Mouse (Mus musculus): ENCODE data around the gene Pdcd2l.
"Not testable (repeated sequence)": the region's sequence is repeated elsewhere in the genome, so short reads cannot be mapped to it uniquely, and the experiment has no call there.

The Pdcd2l gene

DNA sequence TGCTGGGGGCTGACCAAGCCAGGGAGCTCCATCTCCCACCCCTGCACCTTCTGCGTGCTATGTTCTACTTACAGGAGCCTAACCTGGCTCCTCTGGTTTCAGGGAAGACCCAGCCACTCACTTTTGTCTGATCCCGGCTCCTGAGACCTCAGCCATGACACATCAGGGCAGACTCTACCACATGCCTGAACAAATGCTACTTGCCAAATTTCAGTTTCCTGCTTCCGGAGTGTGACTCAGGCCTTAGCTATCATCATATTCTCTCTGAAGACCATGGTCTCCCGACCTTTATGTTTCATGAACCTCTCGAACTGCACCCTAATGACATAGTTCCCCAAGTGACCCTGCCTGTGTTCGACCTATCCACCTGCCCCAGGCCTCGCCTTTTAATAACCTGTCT lies 16.8 kb upstream of the Pdcd2l start:
- DNase-seq (ENCODE audit: low spot score in 2 of 2) = no peak

DNA sequence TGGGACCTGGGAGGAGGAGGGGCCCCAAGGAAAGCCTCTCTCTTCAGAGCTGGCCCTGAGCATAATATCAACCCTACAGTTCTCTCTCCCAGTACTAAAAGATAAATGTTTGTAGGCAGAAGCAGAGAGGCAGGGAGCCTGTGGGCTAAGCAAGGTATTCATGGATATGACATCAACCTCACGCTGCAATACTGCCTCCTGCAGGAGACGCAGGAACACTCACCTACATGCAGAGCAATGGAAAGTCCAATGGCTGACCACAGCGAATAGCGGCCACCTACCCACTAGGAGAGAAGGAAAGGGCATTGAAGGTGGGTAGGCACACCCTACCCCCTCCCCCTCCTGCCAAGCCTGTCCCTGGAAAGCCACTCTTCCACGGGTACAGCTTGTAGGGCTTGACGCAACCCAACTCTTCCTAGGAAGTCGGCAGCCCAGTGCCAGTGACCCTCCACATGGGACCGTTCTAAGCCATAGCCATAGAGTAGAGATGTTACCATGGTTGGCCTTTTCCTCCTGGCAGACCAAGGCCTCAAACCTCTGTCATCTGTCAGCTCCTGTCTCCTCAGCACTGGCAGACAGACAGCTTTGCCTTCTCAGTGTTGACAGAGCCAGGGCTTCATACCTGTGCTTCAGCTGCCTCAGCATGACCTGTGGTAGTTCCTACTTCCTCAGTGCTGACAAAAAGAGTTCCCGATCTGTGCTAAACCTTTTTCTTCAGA lies 11.7 kb upstream of the Pdcd2l start:
- DNase-seq (ENCODE audit: low spot score in 2 of 2) = no peak

DNA sequence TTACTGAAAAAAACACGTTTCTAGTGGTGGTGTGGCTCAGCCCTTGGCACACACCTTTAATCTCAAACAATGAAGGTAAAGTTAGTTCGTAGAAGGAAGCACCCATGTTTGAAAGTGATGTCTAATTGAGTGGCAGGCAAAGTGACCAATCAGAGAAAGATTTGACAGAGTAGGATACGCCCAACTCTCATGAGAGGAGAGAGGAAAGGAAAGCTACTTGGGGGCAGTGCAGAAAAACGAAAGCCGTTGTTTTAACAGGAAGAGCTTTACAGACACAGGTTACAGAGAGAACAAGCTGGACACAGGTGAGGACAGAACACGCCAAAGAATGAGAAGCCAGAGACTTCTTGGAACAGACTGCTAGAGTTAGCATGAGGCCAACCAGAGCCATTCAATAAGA lies 9.9 kb upstream of the Pdcd2l start:
- DNase-seq (ENCODE audit: low spot score in 2 of 2) = no peak

DNA sequence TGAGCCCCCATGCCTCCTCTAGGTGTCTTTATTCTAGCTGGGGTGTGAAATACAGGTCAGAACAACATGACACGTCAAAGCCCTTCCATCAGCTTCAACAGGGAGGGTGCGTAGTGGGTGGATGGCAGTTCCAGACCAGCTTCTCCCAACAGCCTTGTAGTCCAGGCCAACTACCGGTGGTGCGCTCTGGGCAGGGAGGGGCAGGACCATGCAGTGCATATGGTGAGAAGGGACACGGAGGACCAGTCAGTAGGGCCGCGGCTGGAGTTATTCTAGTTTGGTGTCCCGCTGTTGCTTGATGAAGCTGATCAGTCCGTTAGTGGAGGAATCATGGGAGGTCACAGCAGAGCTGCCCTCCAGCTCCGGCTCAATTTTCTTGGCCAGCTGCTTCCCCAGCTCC lies 5.7 kb upstream of the Pdcd2l start:
- not testable (repeated sequence) for DNase-seq (ENCODE audit: low spot score in 2 of 2)

DNA sequence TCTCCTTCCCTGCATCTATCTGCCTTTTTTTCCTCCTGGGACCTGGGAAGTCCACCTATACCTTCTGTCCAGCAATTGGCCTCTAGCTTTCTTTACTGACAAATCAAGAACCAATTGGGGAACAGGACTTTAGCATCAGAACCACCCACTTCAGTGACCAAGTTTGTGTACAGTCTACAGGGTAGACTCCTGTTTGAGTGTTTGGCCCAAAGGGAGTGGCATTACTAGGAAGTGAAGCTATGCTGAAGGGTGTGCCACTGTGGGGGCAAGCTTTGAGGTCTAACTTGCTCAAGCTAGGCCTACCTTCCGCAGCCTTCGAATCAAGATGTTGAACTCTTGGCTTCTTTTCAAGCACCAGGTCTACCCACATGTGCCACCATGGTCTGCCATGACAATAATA lies 4.4 kb upstream of the Pdcd2l start:
- no peak for DNase-seq (ENCODE audit: low spot score in 2 of 2)

DNA sequence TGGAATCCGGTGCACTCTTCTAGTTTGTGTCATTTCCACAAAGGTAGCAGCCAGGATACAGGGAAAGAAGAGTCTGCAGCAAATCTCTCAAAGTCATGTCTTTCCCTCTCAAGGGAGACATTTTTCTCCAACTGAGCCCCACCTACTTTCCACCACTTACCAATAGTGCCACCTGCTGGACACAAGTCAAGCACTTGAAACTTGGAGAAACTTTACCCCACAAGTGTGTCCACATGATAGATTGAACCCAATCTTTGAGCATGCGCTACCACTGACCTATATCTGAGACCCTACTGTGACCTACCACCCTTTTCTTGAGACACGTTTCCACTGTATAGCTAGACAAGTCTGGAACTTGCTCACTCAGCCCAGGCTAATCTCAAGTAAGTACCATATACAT lies 1.9 kb upstream of the Pdcd2l start:
- peak; percentile 39 to 76 for DNase-seq (ENCODE audit: low spot score in 2 of 2)

DNA sequence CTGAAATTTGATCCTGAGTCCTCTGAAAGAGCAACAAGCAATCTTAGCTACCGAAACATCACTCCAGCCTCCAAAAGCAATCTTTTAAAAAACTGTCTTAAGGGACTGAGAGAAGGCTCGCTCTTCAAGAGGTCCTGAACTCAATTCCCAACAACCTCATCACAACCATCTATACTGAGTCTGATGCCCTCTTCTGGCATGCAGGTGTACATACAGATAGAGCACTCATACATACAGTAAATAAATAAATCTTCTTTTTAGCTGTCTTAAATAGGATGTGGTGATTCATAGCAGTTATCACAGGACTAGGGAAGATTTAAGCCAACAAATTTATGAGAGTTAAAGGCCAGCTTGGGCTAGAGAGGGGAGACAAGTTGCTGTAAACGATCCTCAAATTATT lies 829 bp downstream of the Pdcd2l start:
- no peak for DNase-seq (ENCODE audit: low spot score in 2 of 2)

DNA sequence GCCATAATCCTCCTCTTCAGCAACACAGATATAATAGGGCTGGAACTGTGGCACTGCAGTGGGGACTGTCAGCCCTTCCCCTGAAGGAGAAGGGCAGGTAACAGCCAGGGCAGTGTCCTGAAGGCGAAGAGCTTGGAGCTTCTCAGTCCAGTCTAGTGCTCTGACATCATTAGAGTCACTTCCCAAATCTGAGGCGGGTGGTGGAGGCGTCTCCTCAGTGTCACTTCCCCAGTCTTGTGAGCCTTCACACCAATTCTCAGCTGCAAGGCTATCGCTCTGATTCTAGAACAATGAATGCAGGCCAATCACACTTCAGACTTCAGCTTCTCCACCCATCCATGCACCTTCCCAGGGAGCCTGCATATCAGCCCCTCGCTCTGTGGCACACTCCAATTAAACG lies 3.6 kb downstream of the Pdcd2l start:
- no peak for DNase-seq (ENCODE audit: low spot score in 2 of 2)

DNA sequence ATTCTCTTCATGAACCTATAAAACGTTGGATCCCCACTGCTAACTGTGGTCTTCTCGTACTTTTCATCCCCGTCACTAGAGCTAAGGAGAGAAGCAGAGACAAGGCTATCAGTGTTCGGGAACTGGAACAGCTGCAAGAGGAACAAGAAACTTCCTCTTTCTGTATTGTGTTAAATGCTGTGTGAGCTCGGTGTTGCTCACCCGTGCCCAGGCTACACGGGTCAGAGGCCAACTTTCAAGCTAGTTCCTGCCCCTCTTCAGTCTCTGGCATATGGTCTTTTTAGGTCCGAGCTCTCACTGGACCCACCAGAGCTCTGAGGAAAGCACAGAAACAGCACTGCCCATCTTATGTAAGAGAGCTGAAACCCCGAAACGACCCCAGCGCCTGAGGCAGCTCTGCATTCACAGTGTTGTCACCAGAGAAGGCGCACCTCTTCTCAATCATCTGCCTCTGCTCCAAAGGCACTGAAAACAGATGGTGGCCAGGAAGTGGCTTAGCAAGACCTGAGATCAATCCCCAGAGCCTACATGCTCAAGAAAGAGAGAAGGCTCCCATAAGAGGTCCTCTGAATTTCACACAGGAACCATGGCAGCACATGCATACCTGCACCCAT lies 7.0 kb downstream of the Pdcd2l start:
- peak in 1 of 2 experiments; percentile 55 for DNase-seq (ENCODE audit: low spot score in 2 of 2)

DNA sequence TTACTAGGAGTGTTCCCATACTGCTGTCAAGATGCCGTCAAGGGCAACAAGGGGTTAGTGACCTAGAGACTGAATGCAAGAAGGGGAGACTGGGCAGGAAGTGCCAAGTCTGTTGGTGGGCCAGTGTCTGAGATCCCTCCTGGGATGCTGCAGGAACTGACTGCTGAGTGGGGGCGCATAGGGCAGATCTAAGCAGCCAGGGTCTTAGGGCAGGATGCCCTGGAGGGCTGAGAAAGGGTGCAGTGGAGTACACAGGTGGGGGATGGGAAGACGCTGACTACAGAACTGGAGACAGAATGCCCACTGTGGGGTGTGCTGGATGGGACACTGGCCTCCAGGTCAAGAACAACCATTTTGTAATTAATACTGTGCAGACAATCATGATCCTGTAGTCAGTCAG lies 12.7 kb downstream of the Pdcd2l start:
- DNase-seq (ENCODE audit: low spot score in 2 of 2) = no peak

DNA sequence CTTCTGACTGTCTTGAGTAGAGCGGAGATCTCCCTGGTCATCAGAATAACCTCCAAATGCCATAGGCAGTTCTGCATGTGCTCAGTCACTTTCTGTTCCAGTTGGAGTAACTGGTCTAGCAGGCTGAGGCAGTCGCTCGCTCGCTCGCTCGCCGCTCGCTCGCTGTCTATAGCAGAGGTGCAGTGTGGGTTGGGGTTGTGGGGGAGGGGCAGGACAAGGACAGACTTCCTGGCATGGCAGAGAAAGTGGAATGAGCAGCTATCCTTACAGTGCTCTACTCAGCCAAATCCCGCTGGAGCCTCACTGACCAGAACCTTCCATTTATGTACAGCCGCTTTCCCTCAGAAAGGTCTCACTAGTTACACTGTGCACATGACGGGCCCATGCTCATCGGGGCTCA lies 13.1 kb downstream of the Pdcd2l start:
- no peak for DNase-seq (ENCODE audit: low spot score in 2 of 2)

DNA sequence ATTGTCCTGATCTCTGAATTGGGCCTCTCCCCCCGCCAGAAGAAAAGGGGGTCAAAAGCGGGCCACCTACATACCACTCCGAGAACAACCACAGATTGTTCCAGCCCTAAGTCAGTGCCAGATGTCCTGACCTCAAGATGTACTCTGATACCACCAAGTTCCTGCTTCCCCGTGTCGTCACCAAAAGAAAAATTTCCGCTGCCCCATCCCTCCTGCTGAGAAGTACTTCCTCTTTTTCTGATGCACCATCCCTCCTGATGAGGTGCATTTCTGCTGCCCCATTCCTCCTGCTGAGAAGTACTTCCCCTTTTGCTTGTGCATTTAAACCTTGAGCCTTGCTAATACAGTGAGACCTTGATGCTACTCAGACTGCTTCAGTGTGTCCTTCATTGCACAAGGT lies 20.2 kb downstream of the Pdcd2l start:
- not testable (repeated sequence) for DNase-seq (ENCODE audit: low spot score in 2 of 2)

DNA sequence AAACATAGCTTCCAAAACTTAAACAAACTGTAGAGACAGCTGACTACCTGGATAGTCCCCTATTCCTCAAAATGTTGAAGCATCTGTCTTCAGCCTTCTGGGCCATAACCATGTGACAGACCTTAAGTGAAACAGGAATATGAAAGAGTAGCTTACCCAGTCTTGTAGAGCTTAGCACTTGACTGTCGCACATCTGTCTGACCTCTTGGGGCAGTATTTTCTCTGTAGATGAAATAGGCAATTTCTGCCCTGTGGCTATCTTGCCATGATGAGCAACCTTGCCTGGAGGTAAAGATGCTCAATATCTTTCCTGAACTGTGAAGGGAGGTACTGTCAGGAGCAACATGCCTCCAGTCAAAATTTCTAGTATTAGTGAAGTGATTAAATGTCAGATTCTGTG lies 24.2 kb downstream of the Pdcd2l start:
- DNase-seq (ENCODE audit: low spot score in 2 of 2) = no peak

DNA sequence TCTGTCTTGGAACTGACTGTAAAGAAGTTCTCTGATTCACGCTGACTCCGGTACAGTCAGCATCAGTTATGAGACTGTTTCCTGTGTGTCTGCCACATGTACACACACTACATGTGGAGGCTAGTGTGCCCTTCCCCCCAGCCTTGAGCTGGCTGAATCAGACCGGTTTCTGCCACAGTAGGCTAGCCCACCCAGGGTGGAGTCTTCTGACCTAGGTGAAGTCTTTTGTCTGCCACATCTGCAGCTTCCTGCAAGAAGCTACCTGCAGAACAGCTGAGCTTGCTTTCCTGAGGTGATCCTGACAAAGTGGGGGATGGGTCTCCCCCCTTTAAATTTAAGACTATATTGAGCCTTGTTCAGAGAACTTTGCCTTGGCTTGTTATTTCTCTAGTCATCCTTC lies 27.0 kb downstream of the Pdcd2l start, which contains the start of gene Uba2:
Gene Uba2 (minus strand): TSS at position 146 of the 400 bp plus-strand sequence.
- no peak for DNase-seq (ENCODE audit: low spot score in 2 of 2)

DNA sequence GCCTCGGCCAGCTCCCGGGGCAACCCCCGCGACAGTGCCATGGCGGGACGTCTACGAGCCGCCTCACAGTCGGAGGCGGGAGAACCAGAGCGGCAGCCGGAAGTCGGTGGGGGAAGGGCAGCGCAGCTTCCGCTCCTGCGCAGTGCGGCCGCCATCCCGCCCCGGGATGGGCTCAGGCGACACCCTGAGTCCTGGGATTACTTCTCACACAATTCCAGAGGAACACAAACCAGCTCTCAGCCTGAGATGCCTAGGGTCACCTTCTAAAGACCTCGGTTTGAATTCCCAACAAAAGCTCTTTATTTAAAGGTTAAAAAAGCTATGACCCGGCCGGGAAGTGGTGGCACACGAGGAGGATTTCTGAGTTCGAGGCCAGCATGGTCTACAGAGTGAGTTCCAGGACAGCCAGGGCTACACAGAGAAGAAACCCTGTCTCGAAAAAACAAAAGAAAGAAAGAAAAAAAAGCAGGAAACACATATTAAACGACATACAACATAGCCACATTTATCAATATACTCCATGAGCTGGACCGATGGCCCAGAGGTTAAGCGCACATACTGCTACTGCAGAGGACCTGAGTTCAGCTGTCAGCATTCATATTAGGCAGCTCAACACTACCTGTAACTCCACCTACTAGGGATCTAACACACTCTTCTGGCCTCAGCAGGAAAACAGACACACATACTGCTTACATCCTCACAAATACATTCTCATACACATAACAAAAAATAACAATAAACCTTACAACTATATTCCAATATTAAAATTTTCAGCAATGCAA lies 27.8 kb downstream of the Pdcd2l start:
- peak; percentile 88 to 92 for DNase-seq (ENCODE audit: low spot score in 2 of 2)

DNA sequence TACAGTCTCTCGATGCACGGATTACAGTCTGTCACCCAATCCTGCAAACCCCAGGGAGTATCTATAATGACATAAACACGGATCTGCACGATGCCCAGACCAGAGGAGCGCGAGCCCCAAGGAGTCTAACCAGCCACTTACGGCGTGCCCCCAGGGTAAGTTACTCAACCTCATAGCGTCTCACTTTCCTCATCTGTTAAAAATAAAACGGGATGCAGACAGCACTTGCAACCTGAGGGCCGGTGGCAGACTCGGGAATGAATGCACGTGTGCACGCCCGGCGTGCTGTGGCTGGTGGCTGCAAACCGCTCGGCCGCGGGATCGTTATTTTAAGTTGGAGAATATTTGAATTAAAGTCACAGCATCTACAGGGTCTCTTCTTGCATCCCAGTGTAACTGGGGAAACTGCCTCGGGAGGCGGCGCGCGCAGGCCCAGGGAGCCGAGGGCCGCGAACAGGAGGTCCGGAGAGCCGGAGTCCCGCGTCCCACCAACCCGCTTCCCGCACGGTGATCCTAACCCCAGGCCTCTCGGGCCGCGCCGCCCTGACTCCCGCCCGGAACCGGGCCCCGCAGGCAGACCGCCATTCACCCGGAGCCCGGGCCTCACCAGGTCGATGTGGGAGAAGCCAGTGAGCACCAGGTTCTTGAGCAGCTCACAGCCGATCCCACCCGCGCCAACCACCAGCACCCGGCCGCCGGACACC lies 28.5 kb downstream of the Pdcd2l start:
- no peak for DNase-seq (ENCODE audit: low spot score in 2 of 2)

DNA sequence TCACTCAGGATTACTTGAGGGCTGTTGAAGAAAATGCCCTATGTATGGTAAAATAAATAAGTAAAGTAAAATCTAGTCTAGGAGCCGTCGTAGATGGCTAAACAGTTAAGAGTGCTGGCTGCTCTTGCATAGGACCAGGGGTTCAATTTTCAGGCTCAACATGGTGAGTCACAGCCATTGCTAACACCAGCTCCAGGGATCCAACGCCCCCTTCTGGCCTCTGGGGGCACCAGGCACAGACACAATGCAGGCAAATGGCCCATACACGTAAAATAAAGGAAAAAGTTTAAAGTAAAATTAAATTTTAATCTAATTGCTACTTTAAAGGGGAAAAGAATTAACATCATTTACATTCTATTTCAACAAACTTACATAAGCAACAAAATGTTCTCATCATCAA lies 29.6 kb downstream of the Pdcd2l start:
- DNase-seq (ENCODE audit: low spot score in 2 of 2) = peak in 1 of 2 experiments; percentile 70

DNA sequence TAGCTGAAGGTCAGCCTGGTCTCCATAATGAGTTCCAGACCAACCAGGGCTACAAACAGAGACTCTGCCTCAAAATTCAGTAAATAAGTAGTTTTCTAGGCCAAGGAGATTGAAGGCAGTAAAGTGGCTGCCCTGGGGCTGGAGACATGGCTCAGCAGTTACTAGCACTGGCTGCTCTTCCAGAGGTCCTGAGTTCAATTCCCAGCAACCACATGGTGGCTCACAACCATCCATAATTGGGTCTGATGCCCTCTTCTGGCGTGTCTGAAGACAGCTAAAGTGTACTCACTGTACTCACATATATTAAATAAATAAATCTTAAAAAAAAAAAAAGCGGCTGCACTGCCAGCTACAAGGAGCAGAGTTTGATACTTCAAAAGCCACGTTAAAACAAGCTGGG lies 30.5 kb downstream of the Pdcd2l start:
- no peak for DNase-seq (ENCODE audit: low spot score in 2 of 2)

DNA sequence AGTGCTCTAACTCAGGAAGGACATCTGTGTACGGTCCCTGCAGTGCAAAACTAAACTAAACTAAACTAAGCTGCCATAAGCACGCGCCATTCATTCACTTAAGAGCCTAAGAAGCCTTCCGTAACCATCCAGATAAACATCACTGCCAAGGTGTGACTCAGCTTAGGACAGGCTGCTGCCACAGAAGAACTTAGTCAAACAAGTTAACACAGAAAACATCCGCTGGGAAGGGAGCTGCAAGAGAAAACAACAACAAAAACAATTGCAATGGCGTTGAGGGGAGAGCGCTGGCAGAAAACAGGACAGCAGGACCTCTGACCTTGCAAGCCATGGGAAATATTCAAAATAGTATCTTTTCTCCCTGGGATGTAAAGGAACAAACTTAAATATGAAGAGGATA lies 31.8 kb downstream of the Pdcd2l start:
- DNase-seq (ENCODE audit: low spot score in 2 of 2) = no peak

DNA sequence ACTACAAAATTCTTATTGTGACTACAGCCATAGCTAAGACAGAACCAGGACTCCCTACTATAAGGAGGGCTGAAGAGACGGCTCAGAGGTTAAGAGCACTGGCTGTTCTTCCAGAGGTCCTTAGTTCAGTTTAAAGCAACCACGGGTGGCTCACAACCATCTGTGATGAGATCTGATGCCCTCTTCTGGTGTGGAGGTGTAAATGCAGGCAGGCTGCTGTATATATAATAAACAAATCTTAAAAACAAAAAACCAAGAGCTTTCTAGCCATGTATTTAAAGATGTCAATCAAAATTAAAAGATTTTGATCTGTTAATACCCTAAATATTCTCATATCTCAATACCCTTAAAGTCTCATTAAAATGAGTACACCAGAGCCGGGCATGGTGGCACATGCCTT lies 37.3 kb downstream of the Pdcd2l start:
- no peak for DNase-seq (ENCODE audit: low spot score in 2 of 2)

DNA sequence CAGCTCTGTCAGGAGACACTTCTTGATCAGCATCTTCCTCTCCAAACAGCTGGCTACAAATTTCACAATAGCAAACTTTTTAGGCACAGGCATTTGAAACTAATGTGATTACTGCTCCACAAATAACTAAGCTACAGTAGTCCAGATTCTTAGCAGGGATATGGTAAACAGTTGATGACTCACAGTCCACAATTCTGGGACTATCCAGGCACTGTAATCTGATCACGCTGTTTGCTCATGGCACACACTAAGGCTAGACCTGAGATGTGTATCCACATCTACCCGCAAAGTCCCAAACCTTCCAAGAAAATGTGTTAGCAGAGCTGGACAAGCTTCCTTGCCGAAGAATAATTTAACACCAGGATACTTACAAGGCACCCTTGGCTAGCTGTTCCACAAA lies 38.5 kb downstream of the Pdcd2l start:
- DNase-seq (ENCODE audit: low spot score in 2 of 2) = no peak

DNA sequence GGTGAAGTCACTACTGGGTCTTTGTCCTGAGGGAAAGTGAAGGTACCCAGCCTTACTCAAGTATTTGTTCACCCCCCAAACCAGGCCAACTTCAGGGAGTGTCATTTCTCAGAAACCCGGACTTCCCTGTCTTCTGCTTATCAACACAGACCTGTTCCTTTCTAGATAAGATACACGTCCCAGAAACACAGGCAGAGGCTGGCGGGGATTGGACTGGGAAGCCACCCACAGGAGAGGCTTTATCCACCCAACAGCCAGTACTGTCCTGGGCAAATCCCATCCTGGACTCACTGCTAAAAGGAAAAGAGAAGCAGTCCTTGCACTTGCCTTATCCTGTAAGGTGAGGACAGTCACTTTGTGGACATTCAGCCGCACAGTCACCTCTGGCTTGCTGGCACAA lies 49.3 kb downstream of the Pdcd2l start:
- no peak for DNase-seq (ENCODE audit: low spot score in 2 of 2)

All from spleen, postnatal 10 days (tissue).